Mouse (Mus musculus): Measurements from ENCODE around the gene Gjd2.

DNA sequence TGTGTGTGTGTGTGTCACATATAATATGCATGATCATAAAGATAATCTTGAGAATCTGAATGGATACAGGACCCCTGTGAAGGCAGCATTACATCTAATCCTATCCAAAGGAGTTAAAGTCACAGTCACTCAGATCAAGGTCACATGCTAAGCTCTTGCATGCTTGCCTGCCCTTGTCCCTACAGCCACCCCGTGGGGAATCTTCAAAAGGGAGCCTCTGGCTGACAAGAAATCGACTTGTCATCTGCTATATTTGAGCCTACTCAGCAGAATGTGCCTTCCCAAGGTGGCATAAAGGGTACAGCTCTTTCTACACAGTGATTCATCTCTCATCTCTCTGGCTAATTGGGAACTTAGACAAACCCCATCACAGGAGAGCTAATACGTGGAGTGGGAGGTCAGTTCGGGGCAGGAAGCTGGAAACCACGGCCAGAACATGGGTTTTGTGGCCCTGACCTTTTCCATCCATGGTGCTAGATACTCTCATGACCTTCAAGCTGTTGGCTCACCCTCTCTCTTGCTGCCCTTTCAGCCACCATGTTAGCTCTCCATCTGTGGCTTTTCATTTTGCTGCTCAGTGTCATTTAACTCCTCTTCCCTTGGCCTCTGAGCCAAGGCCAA, 35.2 kb downstream of the Gjd2 start:
- TF ChIP-seq POLR2A (IDR thresholded peaks at IDR 0.05; ENCODE audit: insufficient read depth, low read depth, low read length), result no peak
- no peak for TF ChIP-seq CTCF (IDR thresholded peaks at IDR 0.05)
- TF ChIP-seq EP300 (IDR thresholded peaks at IDR 0.05; ENCODE audit: insufficient read depth, low read depth, low read length), result no peak
